Mouse (Mus musculus) neural tube, embryonic 12.5 days (tissue): ENCODE results near the gene Col24a1. TPM values are rescaled to one million over a fixed set of nuclear protein-coding genes. Genes with fewer than 3 reads are reported as not detected.

Experiments
- ATAC-seq: fragments of 200-750 bp; cut with Nextera tagmentation; 2 replicates; pipeline ENCODE4 v1.8.0; 2017; ENCODE audit warnings: low read depth, mild to moderate bottlenecking, moderate TSS enrichment, moderate library complexity; ENCODE audit not compliant: low FRiP score
- H3K27ac ChIP-seq: fragments of 300-500 bp; sonication (generic); 2 replicates; pipeline ENCODE4 v1.5.1; 2016
- H3K27me3 ChIP-seq: fragments of 300-500 bp; sonication (generic); replicated peaks from 2 replicates; pipeline ENCODE4 v1.6.1; 2016; ENCODE audit warnings: mild to moderate bottlenecking
- H3K36me3 ChIP-seq: fragments of 300-500 bp; sonication (generic); 2 replicates; pipeline ENCODE4 v1.6.1; 2016; ENCODE audit warnings: mild to moderate bottlenecking
- H3K4me1 ChIP-seq: fragments of 300-500 bp; sonication (generic); 2 replicates; pipeline ENCODE4 v1.6.1; 2016
- H3K4me2 ChIP-seq: fragments of 300-500 bp; sonication (generic); replicated peaks from 2 replicates; pipeline ENCODE4 v1.6.1; 2016; ENCODE audit warnings: mild to moderate bottlenecking
- H3K4me3 ChIP-seq: fragments of 300-500 bp; sonication (generic); 2 replicates; pipeline ENCODE4 v1.5.1; 2016
- H3K9ac ChIP-seq: fragments of 300-500 bp; sonication (generic); 2 replicates; pipeline ENCODE4 v1.6.1; 2016; ENCODE audit warnings: mild to moderate bottlenecking
- H3K9me3 ChIP-seq: fragments of 300-500 bp; sonication (generic); 2 replicates; pipeline ENCODE4 v1.6.1; 2016; ENCODE audit warnings: mild to moderate bottlenecking
- WGBS: fragments of 180-500 bp; shearing (Covaris S2); methylation state at CpG from one replicate; pipeline ENCODE4 v1.1.7; 2016; 5-methylcytosine and 5-hydroxymethylcytosine counted together
- polyA plus RNA-seq: library from polyadenylated mRNA; unstranded; fragments of >200 nt; fragmentation: Nextera tagmentation; extraction: Ambion mirVana; gene quantifications from 2 replicates; pipeline ENCODE4 v1.2.1, GENCODE M21; 2016

The Col24a1 gene
- polyA plus RNA-seq, 1 experiment from 2014 or later, result 1.2 TPM

DNA sequence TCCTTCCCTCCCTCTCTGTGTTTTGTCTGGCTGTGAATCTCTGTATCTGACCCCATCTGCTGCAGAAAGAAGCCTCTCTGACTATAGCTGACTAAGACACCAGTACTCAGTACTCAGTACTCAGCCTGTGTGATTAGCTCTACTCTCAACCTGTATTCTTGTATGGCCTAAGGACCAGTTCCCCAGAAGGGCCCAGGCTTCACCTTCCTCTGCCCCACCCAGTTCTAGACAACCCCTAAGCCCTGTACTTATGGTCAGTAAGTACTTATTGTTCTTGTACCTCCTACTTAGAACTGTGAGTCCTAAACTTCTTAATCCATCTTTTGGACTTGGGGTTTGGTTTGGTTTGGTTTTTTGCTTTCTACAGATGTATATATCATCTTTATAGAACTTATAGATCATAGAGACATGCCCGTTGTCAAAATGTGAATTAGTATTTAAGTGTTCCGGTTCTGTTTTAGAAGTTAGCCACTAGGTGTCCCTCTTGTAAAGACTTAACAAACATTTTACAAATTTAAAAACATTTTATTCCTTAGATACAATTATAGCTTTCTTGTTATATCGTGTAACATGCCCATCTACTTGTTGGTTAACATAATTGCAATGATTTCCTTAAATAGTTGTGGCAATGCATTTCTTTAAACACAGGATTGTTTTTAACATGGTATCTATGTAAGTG lies 291.4 kb downstream of the Col24a1 start:
- WGBS, result 73% methylated on average over 3 of the region's 3 CpGs
- no peak for ATAC-seq
- Histone ChIP-seq H3K4me1 (no peaks in the 10 kb centered on the region), H3K36me3 (peaks cover 51% of the 10 kb centered on the region), H3K27ac (no peak overlapping the region), H3K9me3 (no peaks in the 10 kb centered on the region), H3K4me3 (no peak overlapping the region), H3K4me2 (no peak overlapping the region), H3K9ac (no peak overlapping the region), H3K27me3 (no peaks in the 10 kb centered on the region)

DNA sequence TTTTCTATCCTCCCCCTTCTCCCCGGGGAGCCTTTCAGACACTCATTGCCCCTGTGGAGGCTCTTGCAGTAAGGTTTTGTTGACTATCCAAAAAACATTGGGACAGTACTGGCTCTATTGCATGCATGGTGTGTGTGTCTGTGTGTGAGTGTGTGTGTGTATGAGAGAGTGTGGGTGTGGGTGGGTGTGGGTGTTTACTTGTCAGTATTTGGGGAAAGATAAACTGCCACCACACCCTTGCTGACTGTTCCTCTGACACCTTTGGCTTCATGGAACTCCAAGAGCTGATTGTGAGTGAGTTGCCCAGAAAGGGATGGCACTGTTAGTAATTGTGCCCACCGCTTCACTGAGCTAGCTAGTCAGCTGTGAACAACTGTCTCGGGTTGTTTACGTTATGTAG lies 298.3 kb downstream of the Col24a1 start:
- no peaks in the 10 kb centered on the region for H3K9me3 ChIP-seq
- no peaks in the 10 kb centered on the region for H3K4me1 ChIP-seq
- no peak for ATAC-seq
- H3K36me3 ChIP-seq, result peaks cover 55% of the 10 kb centered on the region
- H3K4me2 ChIP-seq, result no peak overlapping the region
- no peak overlapping the region for H3K27ac ChIP-seq
- no peak overlapping the region for H3K4me3 ChIP-seq
- H3K9ac ChIP-seq, result no peak overlapping the region
- 96% methylated on average over 4 of the region's 4 CpGs for WGBS
- H3K27me3 ChIP-seq, result no peaks in the 10 kb centered on the region

DNA sequence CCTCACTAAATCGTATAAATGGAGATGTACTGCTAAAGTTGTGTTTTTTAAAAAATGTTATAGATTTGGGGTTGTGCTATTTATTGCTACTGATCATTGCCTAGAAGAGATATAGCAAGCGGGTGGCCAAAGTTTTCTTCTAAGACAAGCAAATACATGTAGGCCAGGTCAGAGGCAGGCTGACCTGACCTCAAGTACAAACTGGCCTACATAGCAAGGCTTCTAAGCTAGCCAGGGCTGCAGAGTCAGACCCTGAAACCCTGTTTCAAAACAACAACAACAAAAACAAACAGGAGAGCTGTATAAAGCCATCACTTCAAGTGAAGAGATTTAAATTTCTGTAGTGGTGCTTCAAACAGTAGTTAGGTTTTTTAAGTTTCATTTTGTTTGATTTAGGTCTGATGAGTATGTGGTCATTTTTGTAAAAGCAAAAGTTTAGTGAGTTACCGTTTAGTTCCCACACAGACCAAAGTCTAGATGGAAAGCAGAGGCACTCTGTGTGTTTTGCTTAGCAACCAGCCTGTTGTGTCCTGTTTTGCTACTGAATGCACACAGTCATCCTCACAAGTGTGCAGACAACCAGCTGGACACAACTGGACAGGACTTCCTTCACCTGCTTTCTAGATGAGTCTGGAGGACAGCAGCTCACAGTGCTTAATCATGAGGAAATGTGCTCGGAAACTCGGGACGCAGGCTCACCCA lies 299.7 kb downstream of the Col24a1 start:
- H3K4me1 ChIP-seq, result no peaks in the 10 kb centered on the region
- no peak overlapping the region for H3K27ac ChIP-seq
- no peak overlapping the region for H3K9ac ChIP-seq
- H3K27me3 ChIP-seq, result no peaks in the 10 kb centered on the region
- no peak overlapping the region for H3K4me2 ChIP-seq
- WGBS, result 92% methylated on average over 6 of the region's 6 CpGs
- peaks cover 47% of the 10 kb centered on the region for H3K36me3 ChIP-seq
- no peak for ATAC-seq
- no peaks in the 10 kb centered on the region for H3K9me3 ChIP-seq
- H3K4me3 ChIP-seq, result no peak overlapping the region

DNA sequence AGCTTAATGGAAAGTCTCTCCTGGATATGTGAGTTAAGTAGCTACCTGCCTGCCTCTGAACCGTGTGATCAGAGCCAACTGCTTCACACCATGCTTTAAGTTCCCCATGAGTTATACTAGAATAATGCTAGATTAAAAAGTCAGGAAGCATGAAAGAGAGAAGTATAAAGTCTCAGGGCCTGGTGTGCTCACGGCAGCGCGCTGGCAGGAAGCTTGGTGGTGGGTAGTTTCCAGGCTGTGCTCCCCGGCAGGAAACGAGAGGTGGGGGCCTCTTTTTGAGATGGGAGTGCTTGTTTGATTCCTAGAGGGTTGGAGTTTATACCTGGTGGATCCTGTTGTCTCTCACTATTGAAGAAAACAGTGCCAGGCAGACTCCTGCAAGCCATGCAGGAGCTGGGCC lies 303.1 kb downstream of the Col24a1 start:
- Histone ChIP-seq H3K9me3 (no peaks in the 10 kb centered on the region), H3K27ac (no peak overlapping the region), H3K27me3 (no peaks in the 10 kb centered on the region), H3K4me1 (no peaks in the 10 kb centered on the region), H3K9ac (no peak overlapping the region), H3K4me2 (no peak overlapping the region), H3K36me3 (peaks cover 66% of the 10 kb centered on the region), H3K4me3 (no peak overlapping the region)
- ATAC-seq, result no peak
- WGBS, result 89% methylated on average over 6 of the region's 6 CpGs

DNA sequence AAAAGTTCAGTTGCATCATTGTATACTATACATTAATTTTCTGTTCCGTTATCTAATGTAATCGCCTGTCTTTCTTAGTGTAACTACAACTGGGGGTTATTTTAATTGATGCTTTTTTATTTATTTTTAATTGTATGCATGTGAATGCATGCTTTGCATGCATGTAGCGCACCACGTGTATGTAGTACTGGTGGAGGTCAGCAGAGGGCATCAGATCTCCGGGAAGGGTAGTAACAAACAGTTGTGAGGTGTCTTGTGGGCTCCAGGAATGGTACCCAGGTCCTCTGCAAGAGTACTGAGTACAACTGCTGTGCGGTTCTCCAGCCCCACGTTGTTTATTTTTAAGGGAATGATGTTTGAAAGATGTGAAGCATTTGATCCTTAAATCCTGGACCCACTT lies 306.8 kb downstream of the Col24a1 start:
- Histone ChIP-seq H3K9me3 (no peaks in the 10 kb centered on the region), H3K27me3 (no peaks in the 10 kb centered on the region), H3K4me1 (peaks cover 14% of the 10 kb centered on the region), H3K4me3 (no peak overlapping the region), H3K4me2 (no peak overlapping the region), H3K27ac (no peak overlapping the region), H3K36me3 (peaks cover 47% of the 10 kb centered on the region), H3K9ac (no peak overlapping the region)
- ATAC-seq, result no peak
- WGBS, result 97% methylated on average over 7 of the region's 7 CpGs

DNA sequence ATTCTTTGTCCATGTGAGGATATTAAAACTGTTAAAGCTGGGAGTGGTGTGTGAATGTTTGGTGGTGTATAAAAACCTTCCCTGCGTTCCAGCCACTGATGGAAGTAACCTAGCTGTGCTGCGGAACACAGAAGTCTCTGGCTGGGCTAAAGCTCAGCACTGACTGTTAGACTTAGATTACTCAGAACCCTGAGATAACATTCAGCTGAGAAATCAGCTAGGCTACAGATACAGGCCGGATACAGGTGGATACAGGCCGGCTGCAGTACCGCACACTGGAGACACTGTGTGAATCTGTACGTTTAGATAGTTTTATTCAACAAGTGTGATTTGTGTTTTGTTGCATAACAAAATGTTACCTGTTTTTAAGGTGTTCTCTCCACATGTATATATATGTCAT lies 308.5 kb downstream of the Col24a1 start:
- H3K4me1 ChIP-seq, result peaks cover 14% of the 10 kb centered on the region
- no peak overlapping the region for H3K4me3 ChIP-seq
- no peak overlapping the region for H3K27ac ChIP-seq
- ATAC-seq, result no peak
- no peak overlapping the region for H3K9ac ChIP-seq
- no peak overlapping the region for H3K4me2 ChIP-seq
- no peaks in the 10 kb centered on the region for H3K27me3 ChIP-seq
- no peaks in the 10 kb centered on the region for H3K9me3 ChIP-seq
- 92% methylated on average over 6 of the region's 6 CpGs for WGBS
- peaks cover 47% of the 10 kb centered on the region for H3K36me3 ChIP-seq

DNA sequence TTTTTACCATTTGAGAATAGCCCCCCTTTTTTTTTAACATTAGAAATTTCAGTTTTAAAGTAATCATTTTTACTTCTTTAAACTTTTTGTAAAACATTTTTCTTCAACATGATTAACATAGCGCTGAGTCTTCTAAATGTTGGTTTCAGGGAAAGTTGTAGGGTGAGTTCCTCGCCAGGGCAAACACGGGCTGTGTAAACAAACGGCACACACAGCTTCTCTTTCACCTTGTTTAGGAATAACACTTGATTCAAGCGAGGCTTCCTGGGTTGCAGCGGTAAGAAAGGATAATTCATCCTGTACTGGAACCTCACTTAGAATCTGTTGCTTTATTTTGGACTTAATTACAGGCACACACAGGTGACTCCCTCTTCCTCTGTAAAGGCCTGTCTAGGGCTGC lies 309.1 kb downstream of the Col24a1 start:
- Histone ChIP-seq H3K36me3 (peaks cover 44% of the 10 kb centered on the region), H3K9me3 (no peaks in the 10 kb centered on the region), H3K27me3 (no peaks in the 10 kb centered on the region), H3K4me1 (peaks cover 14% of the 10 kb centered on the region), H3K27ac (no peak overlapping the region), H3K4me2 (no peak overlapping the region), H3K9ac (no peak overlapping the region), H3K4me3 (no peak overlapping the region)
- ATAC-seq, result no peak
- 80% methylated on average over 6 of the region's 6 CpGs for WGBS

Other genes with a start within 250 kb of the Col24a1 start
- gene Clca2, start 193.0 kb upstream of the Col24a1 start, polyA plus RNA-seq, result 0.16 and 0.18 TPM in 2 replicates
- gene Odf2l, start 173.9 kb upstream of the Col24a1 start, polyA plus RNA-seq, result 21.6 and 25.1 TPM in 2 replicates